Mouse (Mus musculus) MEL (cell line): ENCODE results near the gene Zar1l. TPM values are rescaled to one million over a fixed set of nuclear protein-coding genes. Genes with fewer than 3 reads are reported as not detected.

Source experiments
- DNase-seq: peaks from one replicate; pipeline ENCODE4 v3.0.0; 2011; ENCODE audit warnings: low read depth, low spot score
- H3K27ac ChIP-seq: 2 replicates; pipeline ENCODE4 v1.5.1; 2012; ENCODE audit warnings: low read depth, mild to moderate bottlenecking, control low read depth, low read length, moderate library complexity; ENCODE audit not compliant: control insufficient read depth
- H3K27me3 ChIP-seq, 2 experiments: fragments of 150-350 bp in 1 of 2; sonication (generic) in 1 of 2; 2 replicates each; pipeline ENCODE4 v1.6.1; 2012; ENCODE audit warnings: low read length in 2 of 2, mild to moderate bottlenecking in 2 of 2, improper control_type of control experiment in 1 of 2, moderate library complexity in 1 of 2; ENCODE audit not compliant: insufficient read depth in 2 of 2, control insufficient read depth in 1 of 2
- H3K36me3 ChIP-seq, 2 experiments: 2 replicates each; pipeline ENCODE4 v1.6.1; 2012 to 2014; ENCODE audit warnings: low read length in 2 of 2, improper control_type of control experiment in 1 of 2, inconsistent platforms in 1 of 2, mild to moderate bottlenecking in 1 of 2; ENCODE audit not compliant: insufficient read depth in 2 of 2, control insufficient read depth in 1 of 2
- H3K4me1 ChIP-seq, 2 experiments: fragments of 150-350 bp in 1 of 2; sonication (generic) in 1 of 2; 2 replicates each; pipeline ENCODE4 v1.6.1; 2012; ENCODE audit warnings: low read length in 2 of 2, improper control_type of control experiment in 1 of 2, mild to moderate bottlenecking in 1 of 2; ENCODE audit not compliant: insufficient read depth in 2 of 2, control insufficient read depth in 1 of 2
- H3K4me3 ChIP-seq, 2 experiments: fragments of 150-350 bp in 1 of 2; sonication (generic) in 1 of 2; 2 replicates each; pipeline ENCODE4 v1.5.1; 2012; ENCODE audit warnings: low read depth in 2 of 2, low read length in 2 of 2, mild to moderate bottlenecking in 2 of 2, moderate library complexity in 2 of 2, control low read depth in 1 of 2, improper control_type of control experiment in 1 of 2; ENCODE audit not compliant: control insufficient read depth in 1 of 2, insufficient read depth in 1 of 2
- H3K79me2 ChIP-seq: 2 replicates; pipeline ENCODE4 v1.6.1; 2012; ENCODE audit warnings: mild to moderate bottlenecking, low read length, moderate library complexity; ENCODE audit not compliant: control insufficient read depth, poor library complexity, insufficient read depth
- H3K9ac ChIP-seq: 2 replicates; pipeline ENCODE4 v1.6.1; 2012; ENCODE audit warnings: low read depth, mild to moderate bottlenecking, control low read depth, low read length, moderate library complexity; ENCODE audit not compliant: control insufficient read depth, poor library complexity, severe bottlenecking
- H3K9me3 ChIP-seq: fragments of 150-350 bp; sonication (generic); replicated peaks from 2 replicates; pipeline ENCODE4 v1.6.1; 2012; ENCODE audit warnings: mild to moderate bottlenecking, low read length, improper control_type of control experiment, moderate library complexity; ENCODE audit not compliant: insufficient read depth
- BHLHE40 ChIP-seq: IDR thresholded peaks from 2 replicates; pipeline ENCODE4 v1.6.1; 2012; ENCODE audit warnings: low read depth, mild to moderate bottlenecking, inconsistent platforms, low read length, improper control_type of control experiment, borderline replicate concordance
- CHD2 ChIP-seq: IDR thresholded peaks from 2 replicates; pipeline ENCODE4 v1.6.1; 2011; ENCODE audit warnings: low read length, improper control_type of control experiment
- E2F4 ChIP-seq: IDR thresholded peaks from 2 replicates; pipeline ENCODE4 v1.6.1; 2011; ENCODE audit warnings: low read depth, low read length, improper control_type of control experiment, borderline replicate concordance
- EP300 ChIP-seq, 2 experiments: IDR thresholded peaks; 2 replicates each; pipeline ENCODE4 v1.6.1; 2011; ENCODE audit warnings: improper control_type of control experiment in 2 of 2, low read length in 2 of 2, low read depth in 1 of 2, mild to moderate bottlenecking in 1 of 2
- GABPA ChIP-seq: IDR thresholded peaks from 2 replicates; pipeline ENCODE4 v1.6.1; 2012; ENCODE audit warnings: low read depth, mild to moderate bottlenecking, inconsistent platforms, low read length, improper control_type of control experiment, moderate library complexity
- HCFC1 ChIP-seq: IDR thresholded peaks from 2 replicates; pipeline ENCODE4 v1.6.1; 2012; ENCODE audit warnings: low read depth, mild to moderate bottlenecking, inconsistent platforms, low read length, improper control_type of control experiment, moderate library complexity
- KAT2A ChIP-seq: conservative IDR thresholded peaks from 2 replicates; pipeline ENCODE4 v1.6.1; 2012; ENCODE audit warnings: low read depth, low read length, improper control_type of control experiment, inconsistent platforms
- MAFK ChIP-seq: IDR thresholded peaks from 2 replicates; pipeline ENCODE4 v1.6.1; 2011; ENCODE audit warnings: low read depth, mild to moderate bottlenecking, low read length, improper control_type of control experiment, borderline replicate concordance
- MAX ChIP-seq: IDR thresholded peaks from 2 replicates; pipeline ENCODE4 v1.6.1; 2011; ENCODE audit warnings: low read length, improper control_type of control experiment
- MEF2A ChIP-seq: IDR thresholded peaks from 2 replicates; pipeline ENCODE4 v1.6.1; 2014; ENCODE audit warnings: low read depth, mild to moderate bottlenecking, inconsistent platforms, low read length, improper control_type of control experiment; ENCODE audit not compliant: poor library complexity, insufficient replicate concordance, severe bottlenecking; ENCODE audit errors: extremely low read depth
- MYB ChIP-seq: IDR thresholded peaks from 2 replicates; pipeline ENCODE4 v1.6.1; 2011; ENCODE audit warnings: mild to moderate bottlenecking, low read depth, low read length, improper control_type of control experiment
- NRF1 ChIP-seq: IDR thresholded peaks from 2 replicates; pipeline ENCODE4 v1.6.1; 2014; ENCODE audit warnings: low read depth, mild to moderate bottlenecking, inconsistent platforms, low read length, improper control_type of control experiment, moderate library complexity; ENCODE audit not compliant: poor library complexity, insufficient read depth, severe bottlenecking
- POLR2AphosphoS2 ChIP-seq: IDR thresholded peaks from 2 replicates; pipeline ENCODE4 v1.6.1; 2011; ENCODE audit warnings: low read length, improper control_type of control experiment
- POLR2AphosphoS5 ChIP-seq: IDR thresholded peaks from 2 replicates; pipeline ENCODE4 v1.6.1; 2012; ENCODE audit warnings: low read depth, borderline replicate concordance, mild to moderate bottlenecking, inconsistent platforms, low read length, moderate library complexity, mixed read lengths
- RCOR1 ChIP-seq: IDR thresholded peaks from 2 replicates; pipeline ENCODE4 v1.6.1; 2012; ENCODE audit warnings: low read depth, mild to moderate bottlenecking, inconsistent platforms, low read length, improper control_type of control experiment
- SIN3A ChIP-seq: IDR thresholded peaks from 2 replicates; pipeline ENCODE4 v1.6.1; 2012; ENCODE audit warnings: low read length, improper control_type of control experiment, inconsistent platforms
- SMC3 ChIP-seq: IDR thresholded peaks from 2 replicates; pipeline ENCODE4 v1.6.1; 2011; ENCODE audit warnings: low read depth, low read length, improper control_type of control experiment
- TCF12 ChIP-seq: IDR thresholded peaks from 2 replicates; pipeline ENCODE4 v1.6.1; 2014; ENCODE audit warnings: low read depth, mild to moderate bottlenecking, inconsistent platforms, low read length, improper control_type of control experiment, moderate library complexity
- UBTF ChIP-seq: IDR thresholded peaks from 2 replicates; pipeline ENCODE4 v1.6.1; 2012; ENCODE audit warnings: low read depth, mild to moderate bottlenecking, inconsistent platforms, low read length, improper control_type of control experiment, moderate library complexity, borderline replicate concordance; ENCODE audit not compliant: insufficient read depth
- USF1 ChIP-seq: IDR thresholded peaks from 2 replicates; pipeline ENCODE4 v1.6.1; 2014; ENCODE audit warnings: low read depth, mild to moderate bottlenecking, inconsistent platforms, low read length, improper control_type of control experiment, moderate library complexity
- USF2 ChIP-seq, 2 experiments: IDR thresholded peaks; 2 replicates each; pipeline ENCODE4 v1.6.1; 2011 to 2012; ENCODE audit warnings: improper control_type of control experiment in 2 of 2, low read length in 2 of 2, borderline replicate concordance in 1 of 2, inconsistent platforms in 1 of 2, low read depth in 1 of 2, mild to moderate bottlenecking in 1 of 2; ENCODE audit not compliant: insufficient read depth in 1 of 2
- ZC3H11A ChIP-seq: IDR thresholded peaks from 2 replicates; pipeline ENCODE4 v1.6.1; 2012; ENCODE audit warnings: low read depth, mild to moderate bottlenecking, inconsistent platforms, low read length, improper control_type of control experiment
- ZKSCAN1 ChIP-seq: IDR thresholded peaks from 2 replicates; pipeline ENCODE4 v1.6.1; 2012; ENCODE audit warnings: low read depth, mild to moderate bottlenecking, inconsistent platforms, low read length, improper control_type of control experiment, moderate library complexity
- ZNF384 ChIP-seq: IDR thresholded peaks from 2 replicates; pipeline ENCODE4 v1.6.1; 2012; ENCODE audit warnings: low read depth, mild to moderate bottlenecking, inconsistent platforms, low read length, improper control_type of control experiment
- polyA plus RNA-seq, 2 experiments: library from polyadenylated mRNA; stranded (reverse) in 1 of 2; unstranded in 1 of 2; fragments of >175 nt in 1 of 2; fragments of >200 nt in 1 of 2; gene quantifications; 2 replicates each; pipeline versions ENCODE4 v1.2.1 to v1.2.4; 2012; ENCODE audit warnings: low replicate concordance in 2 of 2, low read depth in 1 of 2; ENCODE audit not compliant: insufficient read length in 2 of 2, insufficient read depth in 1 of 2, missing spikeins in 1 of 2
- total RNA-seq: library from RNA; depleted of rRNA; stranded (reverse); fragments of 300-350 nt; gene quantifications from 2 replicates; pipeline ENCODE4 v1.2.3, GENCODE M21; 2012

Gene Zar1l
- total and polyA plus RNA-seq, 3 experiments, result not detected

DNA sequence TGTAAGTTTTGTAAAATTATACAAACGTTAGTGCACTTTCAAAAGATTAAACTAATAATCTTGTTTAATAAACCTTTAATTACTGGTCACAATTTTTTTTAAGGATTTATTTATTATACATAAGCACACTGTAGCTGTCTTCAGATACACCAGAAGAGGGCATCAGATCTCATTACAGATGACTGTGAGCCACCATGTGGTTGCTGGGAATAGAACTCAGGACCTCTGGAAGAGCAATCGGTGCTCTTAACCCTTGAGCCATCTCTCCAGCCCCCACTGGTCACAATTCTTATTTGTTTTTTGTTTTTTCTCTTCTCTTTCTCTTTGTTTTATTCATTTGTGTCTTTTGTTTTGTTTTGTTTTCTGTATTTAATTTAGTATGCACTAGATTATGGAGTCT, 7.3 kb upstream of the Zar1l start (continued):
- TF ChIP-seq GABPA (no peak), EP300 (IDR thresholded peaks at IDR 0.05; ENCODE audit: low read depth in 1 of 2, low read length in 2 of 2) (no peak), ZKSCAN1 (no peak), POLR2AphosphoS5 (no peak), MAFK (no peak), KAT2A (no peak)

DNA sequence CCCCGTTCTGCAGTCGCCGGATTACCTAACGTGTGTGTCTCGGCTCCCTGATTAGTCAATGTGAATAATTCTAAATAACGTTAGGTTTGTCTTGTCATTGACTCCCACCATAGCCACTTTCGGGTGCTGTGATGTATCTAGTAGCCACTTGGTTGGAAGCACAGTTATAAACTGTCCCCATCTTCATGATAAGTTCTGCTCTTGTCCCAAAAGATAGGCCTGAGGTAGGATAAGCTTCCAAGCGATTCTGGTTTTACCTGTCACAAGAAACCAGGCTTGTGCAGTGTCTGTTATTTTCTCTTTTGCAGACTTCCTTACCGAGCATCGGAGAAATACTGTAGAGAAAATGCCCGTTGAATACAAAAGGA, 4.9 kb upstream of the Zar1l start:
- no peak for DNase-seq

DNA sequence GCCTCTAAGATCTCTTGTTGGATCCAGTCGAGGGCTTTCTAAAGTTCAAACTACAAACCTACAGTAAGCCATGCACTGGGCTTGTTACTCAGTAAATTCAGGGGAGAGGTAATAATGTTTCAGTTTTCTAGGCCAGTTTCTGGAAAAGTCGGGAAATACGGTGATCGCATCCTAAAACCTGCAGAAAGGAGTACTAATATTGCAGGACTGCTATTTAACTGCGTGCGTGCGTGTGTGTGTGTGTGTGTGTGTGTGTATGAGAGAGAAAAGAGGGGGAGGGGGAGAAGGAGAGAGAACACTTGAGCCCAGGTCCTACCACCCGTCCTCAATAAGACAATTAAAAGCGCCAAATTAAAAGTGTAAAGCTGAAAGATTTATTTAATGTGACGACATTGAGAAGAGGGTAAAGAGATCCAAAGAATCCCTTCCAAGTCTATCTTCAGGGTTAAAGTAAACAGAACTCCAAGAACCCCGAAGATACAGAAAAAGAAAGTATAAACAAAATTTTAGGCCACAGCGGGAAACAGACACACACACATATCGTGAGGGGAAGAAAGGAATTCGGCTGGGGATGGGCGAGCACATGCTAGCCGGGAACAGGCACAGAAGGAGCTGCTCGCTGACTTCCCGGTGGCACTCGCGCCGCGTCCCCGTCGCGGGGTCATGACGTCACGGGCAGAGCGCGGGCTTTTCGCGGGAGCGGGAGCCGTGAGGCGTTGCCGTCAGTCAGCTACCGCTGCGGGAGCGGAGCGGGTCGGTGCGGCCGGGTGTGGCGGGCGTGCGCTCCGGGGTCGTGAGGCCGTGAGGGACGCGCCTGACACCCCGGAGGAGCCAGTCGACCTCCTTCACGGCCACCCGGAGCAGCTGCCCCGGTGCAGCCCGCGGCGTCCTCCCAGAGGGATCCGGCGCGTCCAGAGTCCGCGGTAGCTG, 4.2 kb upstream of the Zar1l start, which contains the start of gene Brca2:
Gene Brca2, plus strand, starts transcription at position 694 of the 930 bp plus-strand sequence.
- H3K9me3 ChIP-seq, result no peaks in the 10 kb centered on the region
- H3K27me3 ChIP-seq, result no peaks in the 10 kb centered on the region
- H3K36me3 ChIP-seq, result peaks cover 0 to 16% of the 10 kb centered on the region in 2 experiments; a peak in 2 of 4 replicates
- peak; percentile 97 for DNase-seq
- H3K9ac ChIP-seq, result peak within 1 kb of the TSS; percentile 87
- peak within 1 kb of the TSS; percentile 64 to 65 for H3K4me3 ChIP-seq
- H3K79me2 ChIP-seq, result peaks cover 4% of the 10 kb centered on the region; the same call in 1 of the 2 replicates
- H3K4me1 ChIP-seq, result peaks cover 0 to 4% of the 10 kb centered on the region in 2 experiments; a peak in 1 of 4 replicates
- peak within 1 kb of the TSS; percentile 72 for H3K27ac ChIP-seq
- TF ChIP-seq USF2 (IDR thresholded peaks at IDR 0.05; ENCODE audit: borderline replicate concordance in 1 of 2, insufficient read depth in 1 of 2, low read depth in 1 of 2, low read length in 2 of 2), result no peak
- no peak for TF ChIP-seq BHLHE40
- no peak for TF ChIP-seq RCOR1
- TF ChIP-seq UBTF, result peak; percentile 84; the same call in 1 of the 2 replicates
- no peak for TF ChIP-seq ZNF384
- 0 out of 2 replicates have a peak, but pooled peaks have one; percentile 19 for TF ChIP-seq USF1
- TF ChIP-seq MAX, result peak; percentile 99
- peak; percentile 95 for TF ChIP-seq SIN3A
- peak; percentile 100 for TF ChIP-seq E2F4
- TF ChIP-seq GABPA, result no peak
- TF ChIP-seq SMC3, result no peak
- peak; percentile 96 for TF ChIP-seq POLR2AphosphoS2
- peak; percentile 91 for TF ChIP-seq HCFC1
- no peak for TF ChIP-seq MYB
- no peak for TF ChIP-seq MAFK
- TF ChIP-seq EP300 (IDR thresholded peaks at IDR 0.05; ENCODE audit: low read depth in 1 of 2, low read length in 2 of 2), result no peak
- peak; percentile 48; the same call in 1 of the 2 replicates for TF ChIP-seq CHD2
- no peak for TF ChIP-seq MEF2A
- TF ChIP-seq ZC3H11A, result no peak

More for the DNA sequence above, 4.9 kb upstream of the Zar1l start:
- TF ChIP-seq USF2 (IDR thresholded peaks at IDR 0.05; ENCODE audit: borderline replicate concordance in 1 of 2, insufficient read depth in 1 of 2, low read depth in 1 of 2, low read length in 2 of 2) (no peak), POLR2AphosphoS2 (no peak; the same call in 1 of the 2 replicates), MEF2A (no peak), TCF12 (no peak), EP300 (IDR thresholded peaks at IDR 0.05; ENCODE audit: low read depth in 1 of 2, low read length in 2 of 2) (no peak), RCOR1 (no peak), NRF1 (no peak)
- Histone ChIP-seq H3K79me2 (peaks cover 4% of the 10 kb centered on the region; the same call in 1 of the 2 replicates), H3K4me3 (peak overlapping the region; percentile 59 to 65), H3K27ac (peak overlapping the region; percentile 51), H3K36me3 (peaks cover 0 to 16% of the 10 kb centered on the region in 2 experiments; a peak in 2 of 4 replicates), H3K9me3 (no peaks in the 10 kb centered on the region), H3K27me3 (no peaks in the 10 kb centered on the region), H3K9ac (peak overlapping the region; percentile 87), H3K4me1 (peaks cover 0 to 4% of the 10 kb centered on the region in 2 experiments; a peak in 1 of 4 replicates)
